Mouse (Mus musculus): ENCODE measurements around the gene Slc41a2. TPM values are rescaled to one million over a fixed set of nuclear protein-coding genes. Genes with fewer than 3 reads are reported as not detected.

Slc41a2 gene
- total and polyA plus RNA-seq, 3 experiments: 0.17 TPM; not detected in 2

DNA sequence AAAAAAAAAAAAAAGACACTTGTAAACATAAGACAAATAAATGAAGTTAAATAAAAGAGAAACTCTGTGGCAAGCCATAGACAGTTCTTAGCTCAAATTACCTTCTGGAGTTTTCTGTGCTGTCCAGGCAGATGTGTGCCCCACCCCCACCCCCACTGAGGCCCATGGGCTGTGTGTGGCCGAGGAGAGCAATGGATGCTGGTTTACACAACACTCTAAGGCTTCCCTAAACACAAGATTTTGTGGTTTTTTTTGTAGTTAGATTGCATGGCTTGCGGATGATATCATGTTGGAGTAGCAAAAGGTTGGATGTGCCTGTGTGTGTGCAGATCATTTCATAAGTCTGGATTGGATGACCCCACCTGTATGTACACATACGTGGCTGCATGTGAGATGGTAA lies 116.8 kb downstream of the Slc41a2 start:
- Histone ChIP-seq H3K79me2 (replicated peaks; ENCODE audit: control insufficient read depth, extremely low read depth, insufficient read depth, poor library complexity, severe bottlenecking) (no peaks in the 10 kb centered on the region), H3K27ac (ENCODE audit: insufficient read depth, low read depth) (no peak overlapping the region), H3K27me3 (replicated peaks) (no peaks in the 10 kb centered on the region), H3K36me3 (replicated peaks in 1 of 2; ENCODE audit: control insufficient read depth in 1 of 2, insufficient read depth in 1 of 2, low read length in 1 of 2) (no peaks in the 10 kb centered on the region), H3K4me3 (replicated peaks in 1 of 3; ENCODE audit: low read depth in 2 of 3, low read length in 2 of 3, poor library complexity in 1 of 3) (no peak overlapping the region), H3K9me3 (replicated peaks; ENCODE audit: low read length) (no peaks in the 10 kb centered on the region), H3K4me2 (ENCODE audit: insufficient read depth, low read depth, poor library complexity, severe bottlenecking) (no peak overlapping the region), H3K9ac (ENCODE audit: insufficient read depth, low read depth) (no peak overlapping the region), H3K4me1 (ENCODE audit: control insufficient read depth in 1 of 2, insufficient read depth in 2 of 2) (peaks cover 5 to 15% of the 10 kb centered on the region in 2 experiments; a peak in 3 of 4 replicates)
- DNase-seq (ENCODE audit: extremely low read depth): no peak
- TF ChIP-seq IRF4 (IDR thresholded peaks at IDR 0.05; ENCODE audit: low read depth, low read length) (no peak), ZNF384 (IDR thresholded peaks at IDR 0.05; ENCODE audit: low read depth, low read length) (no peak), POLR2AphosphoS2 (IDR thresholded peaks at IDR 0.05; ENCODE audit: low read depth, low read length) (no peak), USF1 (IDR thresholded peaks at IDR 0.05; ENCODE audit: low read depth, low read length) (no peak), TCF12 (IDR thresholded peaks at IDR 0.05; ENCODE audit: low read depth, low read length) (no peak), ELF1 (IDR thresholded peaks at IDR 0.05; ENCODE audit: low read depth, low read length) (no peak), E2F4 (IDR thresholded peaks at IDR 0.05; ENCODE audit: insufficient replicate concordance, low read depth, low read length) (no peak), ETS1 (conservative IDR thresholded peaks at IDR 0.05; ENCODE audit: low read depth, low read length) (no peak), PAX5 (IDR thresholded peaks at IDR 0.05; ENCODE audit: low read length) (no peak), ZMIZ1 (IDR thresholded peaks at IDR 0.05; ENCODE audit: low read depth, low read length) (no peak), TBP (conservative IDR thresholded peaks at IDR 0.05; ENCODE audit: low read depth, low read length) (no peak), NRF1 (IDR thresholded peaks at IDR 0.05; ENCODE audit: low read depth, low read length) (no peak), EP300 (IDR thresholded peaks at IDR 0.05; ENCODE audit: low read length) (no peak)
- in situ Hi-C loops (cut with MboI; ENCODE audit: low pct_ligation_motif_present, low pct_unique_long_range_greater_than_20kb, low sequenced_read_pairs) (loop anchor here (25.0 kb wide), 1 partner anchor 434 kb away; no protein-coding TSS in a partner anchor), dilution Hi-C loops (cut with MboI; ENCODE audit: extremely low pct_ligation_motif_present, extremely low pct_unique_long_range_greater_than_20kb, low sequenced_read_pairs) (no loop called here)

GRCm38 (mm10) chr10:83220217-83220616 lies 117.5 kb downstream of the Slc41a2 start:
- H3K4me1 ChIP-seq (ENCODE audit: control insufficient read depth in 1 of 2, insufficient read depth in 2 of 2): peaks cover 9 to 21% of the 10 kb centered on the region in 2 experiments
- TF ChIP-seq PAX5 (IDR thresholded peaks at IDR 0.05; ENCODE audit: low read length) (no peak), NRF1 (IDR thresholded peaks at IDR 0.05; ENCODE audit: low read depth, low read length) (no peak), HCFC1 (IDR thresholded peaks at IDR 0.05; ENCODE audit: low read depth, low read length) (no peak), POLR2AphosphoS2 (IDR thresholded peaks at IDR 0.05; ENCODE audit: low read depth, low read length) (no peak), IRF4 (IDR thresholded peaks at IDR 0.05; ENCODE audit: low read depth, low read length) (no peak), MAZ (IDR thresholded peaks at IDR 0.05; ENCODE audit: low read depth, low read length) (no peak), ZC3H11A (IDR thresholded peaks at IDR 0.05; ENCODE audit: low read depth, low read length) (no peak), CHD1 (IDR thresholded peaks at IDR 0.05; ENCODE audit: low read depth, low read length) (no peak), MEF2A (IDR thresholded peaks at IDR 0.05; ENCODE audit: borderline replicate concordance, low read depth, low read length) (no peak), MAFK (IDR thresholded peaks at IDR 0.05; ENCODE audit: insufficient replicate concordance, low read length) (no peak), E2F4 (IDR thresholded peaks at IDR 0.05; ENCODE audit: insufficient replicate concordance, low read depth, low read length) (no peak), TCF12 (IDR thresholded peaks at IDR 0.05; ENCODE audit: low read depth, low read length) (no peak), KAT2A (IDR thresholded peaks at IDR 0.05; ENCODE audit: insufficient replicate concordance, low read length) (no peak), ZNF384 (IDR thresholded peaks at IDR 0.05; ENCODE audit: low read depth, low read length) (no peak), MYC (IDR thresholded peaks at IDR 0.05; ENCODE audit: low read depth, low read length) (no peak)
- H3K4me2 ChIP-seq (ENCODE audit: insufficient read depth, low read depth, poor library complexity, severe bottlenecking): no peak overlapping the region
- no peak for DNase-seq (ENCODE audit: extremely low read depth)
- no peak overlapping the region for H3K4me3 ChIP-seq (replicated peaks in 1 of 3; ENCODE audit: low read depth in 2 of 3, low read length in 2 of 3, poor library complexity in 1 of 3)
- no peaks in the 10 kb centered on the region for H3K79me2 ChIP-seq (replicated peaks; ENCODE audit: control insufficient read depth, extremely low read depth, insufficient read depth, poor library complexity, severe bottlenecking)
- no peaks in the 10 kb centered on the region for H3K36me3 ChIP-seq (replicated peaks in 1 of 2; ENCODE audit: control insufficient read depth in 1 of 2, insufficient read depth in 1 of 2, low read length in 1 of 2)
- no peak overlapping the region for H3K27ac ChIP-seq (ENCODE audit: insufficient read depth, low read depth)
- H3K27me3 ChIP-seq (replicated peaks): no peaks in the 10 kb centered on the region
- in situ Hi-C loops (cut with MboI; ENCODE audit: low pct_ligation_motif_present, low pct_unique_long_range_greater_than_20kb, low sequenced_read_pairs): loop anchor here (25.0 kb wide), 1 partner anchor 433 kb away; no protein-coding TSS in a partner anchor
- no peak overlapping the region for H3K9ac ChIP-seq (ENCODE audit: insufficient read depth, low read depth)
- no peaks in the 10 kb centered on the region for H3K9me3 ChIP-seq (replicated peaks; ENCODE audit: low read length)
- dilution Hi-C loops (cut with MboI; ENCODE audit: extremely low pct_ligation_motif_present, extremely low pct_unique_long_range_greater_than_20kb, low sequenced_read_pairs): no loop called here

All from CH12.LX (cell line).